Mouse (Mus musculus): ENCODE data around the gene 4931422A03Rik. TPM values are rescaled to one million over a fixed set of nuclear protein-coding genes. Genes with fewer than 3 reads are reported as not detected.

Gene 4931422A03Rik
- total RNA-seq, 1 experiment from 2014 or later: not detected

- ATAC-seq (replicated peaks; ENCODE audit: insufficient number of reproducible peaks, low FRiP score, low TSS enrichment, poor library complexity, severe bottlenecking): peak; percentile 60; the same call in 1 of the 2 replicates
Measured at GRCm38 (mm10) chr2:103946892-103947291, 81.3 kb downstream of the 4931422A03Rik start.

- ATAC-seq (replicated peaks; ENCODE audit: insufficient number of reproducible peaks, low FRiP score, low TSS enrichment, poor library complexity, severe bottlenecking): peak; percentile 49
Measured at GRCm38 (mm10) chr2:103945571-103946092, 82.5 kb downstream of the 4931422A03Rik start.

GRCm38 (mm10) chr2:103944859-103945258 is 83.3 kb downstream of the 4931422A03Rik start:
- ATAC-seq (replicated peaks; ENCODE audit: insufficient number of reproducible peaks, low FRiP score, low TSS enrichment, poor library complexity, severe bottlenecking): peak; percentile 67

- no peak for ATAC-seq (replicated peaks; ENCODE audit: insufficient number of reproducible peaks, low FRiP score, low TSS enrichment, poor library complexity, severe bottlenecking)
Measured at GRCm38 (mm10) chr2:103941085-103941484, 87.1 kb downstream of the 4931422A03Rik start.

GRCm38 (mm10) chr2:103939003-103939402 is 89.2 kb downstream of the 4931422A03Rik start:
- ATAC-seq (replicated peaks; ENCODE audit: insufficient number of reproducible peaks, low FRiP score, low TSS enrichment, poor library complexity, severe bottlenecking): no peak

GRCm38 (mm10) chr2:103938573-103938972 is 89.6 kb downstream of the 4931422A03Rik start:
- ATAC-seq (replicated peaks; ENCODE audit: insufficient number of reproducible peaks, low FRiP score, low TSS enrichment, poor library complexity, severe bottlenecking): no peak

- ATAC-seq (replicated peaks; ENCODE audit: insufficient number of reproducible peaks, low FRiP score, low TSS enrichment, poor library complexity, severe bottlenecking): no peak
Measured at GRCm38 (mm10) chr2:103937670-103938069, 90.5 kb downstream of the 4931422A03Rik start.

GRCm38 (mm10) chr2:103936666-103937065 is 91.5 kb downstream of the 4931422A03Rik start:
- no peak for ATAC-seq (replicated peaks; ENCODE audit: insufficient number of reproducible peaks, low FRiP score, low TSS enrichment, poor library complexity, severe bottlenecking)

GRCm38 (mm10) chr2:103935691-103936435 is 92.3 kb downstream of the 4931422A03Rik start:
- no peak for ATAC-seq (replicated peaks; ENCODE audit: insufficient number of reproducible peaks, low FRiP score, low TSS enrichment, poor library complexity, severe bottlenecking)

- ATAC-seq (replicated peaks; ENCODE audit: insufficient number of reproducible peaks, low FRiP score, low TSS enrichment, poor library complexity, severe bottlenecking): no peak
Measured at GRCm38 (mm10) chr2:103934670-103935069, 93.5 kb downstream of the 4931422A03Rik start.

GRCm38 (mm10) chr2:103934270-103934669 is 93.9 kb downstream of the 4931422A03Rik start:
- no peak for ATAC-seq (replicated peaks; ENCODE audit: insufficient number of reproducible peaks, low FRiP score, low TSS enrichment, poor library complexity, severe bottlenecking)

- no peak for ATAC-seq (replicated peaks; ENCODE audit: insufficient number of reproducible peaks, low FRiP score, low TSS enrichment, poor library complexity, severe bottlenecking)
Measured at GRCm38 (mm10) chr2:103932480-103932879, 95.7 kb downstream of the 4931422A03Rik start.

- ATAC-seq (replicated peaks; ENCODE audit: insufficient number of reproducible peaks, low FRiP score, low TSS enrichment, poor library complexity, severe bottlenecking): no peak
Measured at GRCm38 (mm10) chr2:103932025-103932424, 96.1 kb downstream of the 4931422A03Rik start.

- no peak for ATAC-seq (replicated peaks; ENCODE audit: insufficient number of reproducible peaks, low FRiP score, low TSS enrichment, poor library complexity, severe bottlenecking)
Measured at GRCm38 (mm10) chr2:103931511-103931911, 96.7 kb downstream of the 4931422A03Rik start.

- ATAC-seq (replicated peaks; ENCODE audit: insufficient number of reproducible peaks, low FRiP score, low TSS enrichment, poor library complexity, severe bottlenecking): no peak
Measured at GRCm38 (mm10) chr2:103930306-103931019, 97.7 kb downstream of the 4931422A03Rik start.

- ATAC-seq (replicated peaks; ENCODE audit: insufficient number of reproducible peaks, low FRiP score, low TSS enrichment, poor library complexity, severe bottlenecking): no peak
Measured at GRCm38 (mm10) chr2:103927610-103928145, 100.5 kb downstream of the 4931422A03Rik start.

GRCm38 (mm10) chr2:103926586-103927113 is 101.5 kb downstream of the 4931422A03Rik start:
- ATAC-seq (replicated peaks; ENCODE audit: insufficient number of reproducible peaks, low FRiP score, low TSS enrichment, poor library complexity, severe bottlenecking): no peak

- ATAC-seq (replicated peaks; ENCODE audit: insufficient number of reproducible peaks, low FRiP score, low TSS enrichment, poor library complexity, severe bottlenecking): no peak
Measured at GRCm38 (mm10) chr2:103919488-103919887, 108.7 kb downstream of the 4931422A03Rik start.

GRCm38 (mm10) chr2:103918375-103918774 is 109.8 kb downstream of the 4931422A03Rik start:
- no peak for ATAC-seq (replicated peaks; ENCODE audit: insufficient number of reproducible peaks, low FRiP score, low TSS enrichment, poor library complexity, severe bottlenecking)
